Comparison of ENCODE assay signal across 9 mouse cellular contexts in the genomic region with DNA sequence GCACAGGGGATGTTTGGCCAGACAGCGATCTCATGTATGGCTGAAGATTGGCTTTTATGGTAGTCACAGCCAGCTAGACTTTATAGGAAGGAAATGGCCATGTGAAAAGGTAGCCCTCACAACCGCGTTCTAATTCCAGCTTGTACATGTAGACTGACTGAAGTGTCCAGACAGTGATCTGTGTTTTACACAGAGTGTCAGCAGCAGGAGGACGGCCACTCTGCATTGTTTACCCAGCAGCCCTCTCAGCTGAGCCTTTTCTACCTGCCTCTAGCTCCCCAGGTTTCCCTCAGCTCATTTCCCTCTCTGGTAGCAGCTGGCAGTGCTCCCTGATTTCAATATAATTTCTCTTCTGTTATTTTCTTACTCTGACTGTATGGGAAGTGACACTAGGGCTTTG. TPM values are rescaled to one million over a fixed set of nuclear protein-coding genes. Genes with fewer than 3 reads are reported as not detected.
A peak's percentile ranks its signal among the peaks of the same experiment; 100 is the strongest.
DNase-seq lines count a peak whose midpoint lies in the region; ATAC-seq and TF ChIP-seq lines count a peak whose summit lies in the region.
"Not testable (repeated sequence)": the region's sequence is repeated elsewhere in the genome, so short reads cannot be mapped to it uniquely, and the experiment has no call there.
"Had no signal": no experiment of that assay in that cellular context is flagged by ENCODE, and none has a peak within 500 bp of the region (broad histone marks: within the 10 kb centered on the region; RNA-seq: fewer than 3 reads in every experiment).

No protein-coding gene starts in this region.

- H3K36me3 ChIP-seq in hindbrain, embryonic 10.5 days; kidney, embryonic 16.5 days (ENCODE audit: insufficient read depth, low read length); lung, postnatal 0 days (ENCODE audit: insufficient read depth, low read length): not testable (repeated sequence)

- H3K4me2 ChIP-seq in kidney, embryonic 16.5 days (replicated peaks; ENCODE audit: low read depth, low read length): 0 out of 2 replicates have a peak overlapping the region, but pooled peaks have one; percentile 26
- not testable (repeated sequence) for H3K4me2 ChIP-seq in lung, postnatal 0 days (replicated peaks; ENCODE audit: low read depth, low read length)

- H3K27ac ChIP-seq in brown adipose tissue, adult 24 weeks (replicated peaks; ENCODE audit: low read depth, low read length); hindbrain, embryonic 10.5 days; kidney, embryonic 16.5 days (ENCODE audit: low read length); lung, postnatal 0 days (ENCODE audit: low read length): not testable (repeated sequence)

- peak overlapping the region; percentile 28; the same call in 1 of the 2 replicates for H3K4me3 ChIP-seq in brown adipose tissue, adult 24 weeks (ENCODE audit: insufficient read depth, low read depth, low read length)
- 0 out of 2 replicates have a peak overlapping the region, but pooled peaks have one; percentile 34 for H3K4me3 ChIP-seq in hindbrain, embryonic 10.5 days
- peak overlapping the region; percentile 24; the same call in 1 of the 2 replicates for H3K4me3 ChIP-seq in kidney, embryonic 16.5 days (ENCODE audit: low read length)
- not testable (repeated sequence) for H3K4me3 ChIP-seq in lung, postnatal 0 days (ENCODE audit: low read depth, low read length)

- peak; percentile 32; the same call in 1 of the 2 replicates for ATAC-seq in erythroblast, adult 5-6 weeks (replicated peaks; ENCODE audit: low FRiP score, poor library complexity, severe bottlenecking)
- peak; percentile 35 for ATAC-seq in frontal cortex, adult (ENCODE audit: low TSS enrichment)
- not testable (repeated sequence) for ATAC-seq in kidney, embryonic 16.5 days (ENCODE audit: low FRiP score, low TSS enrichment)
- peak; percentile 9; the same call in 1 of the 2 replicates for ATAC-seq in lung, postnatal 0 days
- peak; percentile 14; the same call in 1 of the 2 replicates for ATAC-seq in monocyte, adult 5-6 weeks (replicated peaks; ENCODE audit: insufficient number of reproducible peaks, low FRiP score, low TSS enrichment, poor library complexity, severe bottlenecking)

- H3K9ac ChIP-seq in kidney, embryonic 16.5 days (replicated peaks; ENCODE audit: low read length); lung, postnatal 0 days (replicated peaks; ENCODE audit: low read depth): not testable (repeated sequence)

- WGBS in hindbrain, embryonic 10.5 days: 33% methylated on average over 3 of the region's 4 CpGs
- 0% methylated on average over 3 of the region's 4 CpGs for WGBS in kidney, embryonic 16.5 days
- WGBS in lung, postnatal 0 days: 0% methylated on average over 3 of the region's 4 CpGs

- not testable (repeated sequence) for H3K4me1 ChIP-seq in brown adipose tissue, adult 24 weeks (ENCODE audit: control insufficient read depth, insufficient read depth, insufficient read length, low read length); hindbrain, embryonic 10.5 days (replicated peaks); kidney, embryonic 16.5 days (ENCODE audit: insufficient read depth, low read length); lung, postnatal 0 days (ENCODE audit: insufficient read depth, low read depth, low read length)

- H3K27me3 ChIP-seq in hindbrain, embryonic 10.5 days (ENCODE audit: insufficient read depth, poor library complexity, severe bottlenecking); kidney, embryonic 16.5 days (ENCODE audit: insufficient read depth, low read length); lung, postnatal 0 days (replicated peaks; ENCODE audit: insufficient read depth, low read length): not testable (repeated sequence)

- H3K9me3 ChIP-seq in hindbrain, embryonic 10.5 days; kidney, embryonic 16.5 days (ENCODE audit: low read length); lung, postnatal 0 days (ENCODE audit: low read length): not testable (repeated sequence)

- DNase-seq in hindbrain, embryonic 10.5 days (ENCODE audit: low spot score); lung, postnatal 0 days (ENCODE audit: low spot score): not testable (repeated sequence)

- not testable (repeated sequence) for TF ChIP-seq EP300 in lung, postnatal 0 days (IDR thresholded peaks at IDR 0.05)

- TF ChIP-seq CTCF in lung, postnatal 0 days (IDR thresholded peaks at IDR 0.05): not testable (repeated sequence)

RNA-seq across cellular contexts. Expression of a gene that starts 0.7 kb away (rescaled TPM):
- 0.88 TPM in 1 of 2 replicates, not detected in the other for polyA plus RNA-seq in brown adipose tissue, adult 24 weeks (2012; ENCODE audit: insufficient read depth, insufficient read length, missing spikeins)
- 2.1 TPM in 1 of 2 replicates, not detected in the other for total RNA-seq in erythroblast, adult 5-6 weeks (2015; ENCODE audit: low replicate concordance)
- 0.34 and 3.8 TPM in 2 replicates for total RNA-seq in erythroblast, adult 5-6 weeks (2017; ENCODE audit: low replicate concordance)
- 38.8 and 43.2 TPM in 2 replicates for polyA plus RNA-seq in hindbrain, embryonic 10.5 days (2016; fragmentation: Nextera tagmentation; extraction: Ambion mirVana)
- 38.4 and 47.6 TPM in 2 replicates for polyA plus RNA-seq in kidney, embryonic 16.5 days (2015; fragmentation: Nextera tagmentation; extraction: Ambion mirVana)
- polyA plus RNA-seq in lung, postnatal 0 days (2015; fragmentation: Nextera tagmentation; extraction: Ambion mirVana): 29.1 and 30.1 TPM in 2 replicates
- total RNA-seq in monocyte, adult 5-6 weeks (2017): 13.5 to 33.0 TPM (median 22.2 TPM) in 3 replicates

RNA-seq across cellular contexts. Expression of a gene that starts 53.5 kb away (rescaled TPM):
- 31.5 and 38.3 TPM in 2 replicates for polyA plus RNA-seq in brown adipose tissue, adult 24 weeks (2012; ENCODE audit: insufficient read depth, insufficient read length, missing spikeins)
- 25.7 and 61.9 TPM in 2 replicates for total RNA-seq in erythroblast, adult 5-6 weeks (2015; ENCODE audit: low replicate concordance)
- total RNA-seq in erythroblast, adult 5-6 weeks (2017; ENCODE audit: low replicate concordance): 19.3 and 29.0 TPM in 2 replicates
- 297 and 329 TPM in 2 replicates for polyA plus RNA-seq in hindbrain, embryonic 10.5 days (2016; fragmentation: Nextera tagmentation; extraction: Ambion mirVana)
- 211 and 239 TPM in 2 replicates for polyA plus RNA-seq in kidney, embryonic 16.5 days (2015; fragmentation: Nextera tagmentation; extraction: Ambion mirVana)
- polyA plus RNA-seq in lung, postnatal 0 days (2015; fragmentation: Nextera tagmentation; extraction: Ambion mirVana): 185 and 188 TPM in 2 replicates
- 31.2 to 93.9 TPM (median 54.5 TPM) in 3 replicates for total RNA-seq in monocyte, adult 5-6 weeks (2017)

RNA-seq across cellular contexts. Expression of a gene that starts 56.7 kb away (rescaled TPM):
- 0.92 and 2.2 TPM in 2 replicates for polyA plus RNA-seq in brown adipose tissue, adult 24 weeks (2012; ENCODE audit: insufficient read depth, insufficient read length, missing spikeins)
- total RNA-seq in erythroblast, adult 5-6 weeks (2015; ENCODE audit: low replicate concordance): 0.63 and 3.3 TPM in 2 replicates
- not detected in 2 replicates for total RNA-seq in erythroblast, adult 5-6 weeks (2017; ENCODE audit: low replicate concordance)
- polyA plus RNA-seq in hindbrain, embryonic 10.5 days (2016; fragmentation: Nextera tagmentation; extraction: Ambion mirVana): 0.29 TPM in 1 of 2 replicates, not detected in the other
- polyA plus RNA-seq in kidney, embryonic 16.5 days (2015; fragmentation: Nextera tagmentation; extraction: Ambion mirVana): 1.2 and 1.3 TPM in 2 replicates
- polyA plus RNA-seq in lung, postnatal 0 days (2015; fragmentation: Nextera tagmentation; extraction: Ambion mirVana): 0.40 and 0.67 TPM in 2 replicates
- total RNA-seq in monocyte, adult 5-6 weeks (2017): 92.4 to 237 TPM (median 127 TPM) in 3 replicates
- polyA plus RNA-seq: forebrain, embryonic 11.5 days; liver, adult 2 months had no signal

Comparison
In these comparisons a context has a peak if more than half of its experiments do, and no peak if none do; other contexts are left out.
1. RNA of a gene that starts 0.7 kb away (polyA plus RNA-seq): 38.8 to 43.2 TPM in hindbrain, embryonic 10.5 days, 38.4 to 47.6 TPM in kidney, embryonic 16.5 days and 29.1 to 30.1 TPM in lung, postnatal 0 days; 0.88 TPM in brown adipose tissue, adult 24 weeks; every median in the first group is over 10 times any median in the second.